Mouse (Mus musculus) splenic B cell, adult 2 months (primary cell): Measurements from ENCODE around the gene Tigd3.

Experiments
- DNase-seq: peaks from one replicate; pipeline ENCODE4 v3.0.0-alpha.2; 2011; ENCODE audit warnings: low read depth, low spot score
- H3K27me3 ChIP-seq: 2 replicates; pipeline ENCODE4 v1.6.1; 2012; ENCODE audit warnings: mild to moderate bottlenecking, low read length, moderate library complexity, mixed read lengths; ENCODE audit not compliant: control insufficient read depth, poor library complexity, insufficient read depth, severe bottlenecking
- H3K36me3 ChIP-seq: 2 replicates; pipeline ENCODE4 v1.6.1; 2012; ENCODE audit warnings: mild to moderate bottlenecking, low read length, moderate library complexity, mixed read lengths; ENCODE audit not compliant: control insufficient read depth, poor library complexity, insufficient read depth, severe bottlenecking

Tigd3 gene

DNA sequence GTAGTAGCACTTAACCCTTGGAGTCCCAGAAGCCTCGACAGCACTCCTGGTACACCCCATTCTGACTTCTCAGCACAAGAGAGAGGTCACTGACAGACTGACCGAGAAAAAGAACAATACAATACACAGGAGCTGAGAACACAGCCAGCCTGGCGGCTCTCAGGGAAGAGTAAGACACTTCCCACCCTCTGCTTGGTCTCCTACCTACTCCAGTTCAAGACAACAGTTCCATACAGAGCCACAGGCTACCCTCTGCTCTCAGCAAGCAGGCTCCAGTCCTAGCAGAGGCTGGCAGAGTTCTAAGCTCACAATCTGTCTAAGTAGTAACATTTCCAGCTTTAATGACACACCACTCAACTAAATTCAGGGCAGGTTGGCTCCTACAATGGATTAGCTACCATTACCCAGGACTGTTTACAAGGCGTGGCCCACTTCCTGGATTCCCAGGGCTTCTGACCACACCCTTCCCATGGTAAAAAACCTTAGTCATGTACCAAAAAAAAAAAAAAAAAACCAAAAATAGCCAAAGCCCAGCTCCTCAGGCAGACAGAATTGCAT, 52.5 kb downstream of the Tigd3 start:
- H3K36me3 ChIP-seq, result no peaks in the 10 kb centered on the region; the same call in 1 of the 2 replicates
- peak; percentile 60 for DNase-seq
- no peaks in the 10 kb centered on the region for H3K27me3 ChIP-seq
